Mouse (Mus musculus) embryonic stem cell, embryonic (primary cell): Measurements from ENCODE around the gene Rps6kb1.

Source experiments
- CTCF ChIA-PET, 4 experiments: fragments of 300-600 bp in 2 of 4; fragments of 350-600 bp in 2 of 4; sonication (Branson Sonifier 250); formaldehyde crosslinking; loops; one replicate each; lab custom pipeline; 2022; ENCODE audit warnings: inconsistent platforms in 2 of 4; lab: Charles Lee
- POLR2A ChIA-PET, 4 experiments: fragments of 300-600 bp in 2 of 4; fragments of 350-600 bp in 2 of 4; sonication (Branson Sonifier 250); formaldehyde crosslinking; loops; one replicate each; lab custom pipeline; 2022; ENCODE audit warnings: antibody characterized with exemption in 4 of 4, inconsistent platforms in 1 of 4; lab: Charles Lee

Gene Rps6kb1

DNA sequence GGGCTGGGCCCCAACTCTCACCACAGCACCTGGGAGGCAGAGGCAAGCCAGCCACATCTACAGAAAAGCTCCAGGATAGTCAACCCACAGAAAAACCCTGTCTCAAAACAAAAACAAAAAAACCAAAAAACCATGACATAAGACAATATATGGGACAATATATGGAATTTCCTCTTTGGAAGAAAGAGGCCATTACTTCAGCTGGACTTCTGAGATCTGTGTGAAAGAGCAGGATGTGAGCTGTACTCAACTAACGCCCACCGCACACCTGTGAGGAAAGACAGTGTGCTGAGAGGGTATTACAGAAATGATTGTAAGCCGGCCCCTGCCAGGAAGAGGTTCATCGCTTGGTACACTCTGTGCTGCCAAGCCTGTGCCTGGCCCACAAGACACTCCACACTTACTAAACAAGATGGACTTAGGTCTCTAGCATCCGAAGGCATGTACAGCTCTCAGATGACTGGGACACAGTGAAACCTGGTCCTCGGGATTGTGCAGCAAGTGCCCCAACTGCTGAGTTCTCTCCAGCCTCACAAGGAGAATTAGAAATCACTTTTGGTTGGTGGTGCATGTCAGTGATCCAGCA is 29.1 kb upstream of the Rps6kb1 start:
- CTCF ChIA-PET = interaction anchor here in 2 of 4 experiments (1.2 to 4.1 kb wide), 2 partner anchors 80 kb away, joined by 3 to 13 read pairs; no protein-coding TSS in a partner anchor
- POLR2A ChIA-PET = interaction anchor here in 3 of 4 experiments (0.5 to 11.0 kb wide), 8 partner anchors 11 to 852 kb away, joined by 3 to 112 read pairs (median 6); partner anchors contain the start of genes Rps6kb1 (in 2 of the 3) and Tubd1 (in 2 of the 3)

DNA sequence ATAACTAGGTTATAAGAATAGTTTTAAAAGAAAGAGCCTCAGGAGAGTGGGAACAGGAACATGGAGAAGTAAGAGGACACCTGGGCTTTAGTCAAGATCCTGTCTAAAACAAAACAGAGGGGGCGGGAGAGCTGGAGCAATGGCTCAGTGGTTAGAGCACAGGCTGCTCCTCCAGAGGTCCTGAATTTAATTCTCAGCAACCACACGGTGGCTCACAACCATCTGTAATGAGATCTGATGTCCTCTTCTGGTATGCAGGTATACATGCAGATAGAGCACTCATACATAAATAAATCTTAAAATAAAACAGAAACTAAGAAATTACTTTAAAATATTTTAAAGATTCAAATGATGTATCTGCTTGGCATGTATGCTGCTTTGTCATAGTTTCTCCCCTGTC is 28.0 kb upstream of the Rps6kb1 start:
- CTCF ChIA-PET = interaction anchor here in 2 of 4 experiments (0.8 to 1.2 kb wide), 2 partner anchors 27 to 81 kb away, joined by 3 to 4 read pairs; no protein-coding TSS in a partner anchor
- POLR2A ChIA-PET = interaction anchor here (1.1 to 11.0 kb wide), 7 partner anchors 17 to 185 kb away, joined by 3 to 112 read pairs (median 8); partner anchors contain the start of genes Tubd1 (in 4 of the 4) and Rps6kb1 (in 3 of the 4)

DNA sequence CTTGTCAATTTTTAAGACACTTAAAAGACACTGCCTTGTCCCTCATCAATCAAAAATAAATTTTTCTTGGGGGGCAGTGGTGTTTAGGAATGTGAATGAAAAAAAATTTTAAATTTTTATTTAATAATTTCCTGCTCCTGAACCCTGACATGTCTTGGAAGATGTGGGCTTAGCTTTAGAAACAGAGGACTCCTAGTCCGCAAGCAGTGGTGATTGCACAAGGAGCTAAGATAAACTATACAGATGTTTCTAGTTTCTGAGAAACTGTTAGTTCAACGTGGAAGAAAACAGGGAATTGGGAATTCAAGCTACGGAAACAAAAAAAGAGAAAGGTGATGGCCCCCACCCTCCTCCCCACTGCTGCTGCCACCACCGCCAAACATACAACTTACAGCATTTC is 27.3 kb upstream of the Rps6kb1 start:
- CTCF ChIA-PET = interaction anchor here in 3 of 4 experiments (0.8 to 3.8 kb wide), 3 partner anchors 27 to 82 kb away, joined by 4 to 20 read pairs (median 6); no protein-coding TSS in a partner anchor
- POLR2A ChIA-PET = interaction anchor here (0.5 to 3.0 kb wide), 8 partner anchors 10 to 621 kb away, joined by 3 to 12 read pairs (median 5); partner anchors contain the start of genes Tubd1 (in 4 of the 4) and Rps6kb1 (in 3 of the 4)

GRCm38 (mm10) chr11:86571047-86571855 is 26.6 kb upstream of the Rps6kb1 start:
- CTCF ChIA-PET = interaction anchor here in 3 of 4 experiments (0.6 to 3.8 kb wide), 6 partner anchors 46 to 117 kb away, joined by 3 to 20 read pairs (median 4); no protein-coding TSS in a partner anchor
- POLR2A ChIA-PET = interaction anchor here (0.5 to 3.0 kb wide), 20 partner anchors 9 to 872 kb away, joined by 3 to 13 read pairs (median 4); partner anchors contain the start of genes Tubd1 (in 4 of the 4) and Rps6kb1 (in 3 of the 4)

DNA sequence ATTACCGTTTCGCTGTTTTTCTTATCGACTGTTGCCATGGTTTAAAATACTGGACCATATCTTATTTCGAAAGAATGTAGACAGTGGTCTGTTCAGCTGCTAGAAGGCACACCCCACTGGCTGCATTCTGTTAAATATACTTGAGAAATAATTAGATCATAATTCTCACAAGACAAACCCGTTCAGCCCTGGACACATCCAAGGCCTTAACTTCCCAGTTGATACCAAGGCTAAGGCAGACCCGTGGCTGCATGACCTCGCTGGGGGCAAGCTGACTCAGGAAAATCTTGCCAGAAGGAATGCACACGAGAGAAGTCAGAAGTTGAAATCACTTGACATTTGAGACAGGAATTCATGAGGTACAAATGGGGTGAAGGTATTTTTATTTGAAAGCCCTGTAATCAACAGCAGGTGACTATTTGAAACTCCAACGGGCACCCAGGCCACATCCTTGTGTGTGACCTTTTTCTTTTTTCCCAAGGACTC is 25.7 kb upstream of the Rps6kb1 start:
- POLR2A ChIA-PET = interaction anchor here in 3 of 4 experiments (0.7 to 2.9 kb wide), 14 partner anchors 8 to 82 kb away, joined by 3 to 13 read pairs (median 5); partner anchors contain the start of genes Rps6kb1 (in 2 of the 3) and Tubd1 (in 2 of the 3)

DNA sequence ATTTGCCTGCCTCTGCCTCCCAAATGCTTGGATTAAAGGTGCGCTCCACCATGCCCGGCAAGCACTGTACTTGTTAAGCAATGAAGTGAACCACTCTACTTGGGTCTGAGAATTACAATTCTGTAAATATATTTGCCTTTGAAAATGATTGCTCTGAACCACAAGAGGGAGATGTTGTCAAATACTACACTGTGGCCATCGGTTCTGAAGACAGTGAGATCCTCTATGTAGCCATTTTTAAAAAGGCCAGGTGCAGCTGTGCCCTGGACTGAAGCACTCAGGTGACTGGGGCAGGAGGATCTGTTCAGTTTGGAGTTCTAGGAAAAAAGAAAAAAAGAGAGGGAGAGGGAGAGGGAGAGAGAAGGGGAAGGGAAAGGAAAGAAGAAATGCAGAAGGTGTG is 23.8 kb upstream of the Rps6kb1 start:
- POLR2A ChIA-PET = interaction anchor here (0.5 to 2.9 kb wide), 9 partner anchors 8 to 85 kb away, joined by 3 to 13 read pairs (median 5); partner anchors contain the start of genes Rps6kb1 (in 1 of the 4) and Tubd1 (in 1 of the 4)
- CTCF ChIA-PET = interaction anchor here in 3 of 4 experiments (0.6 to 3.8 kb wide), 5 partner anchors 11 to 85 kb away, joined by 3 to 20 read pairs (median 3); no protein-coding TSS in a partner anchor

More for the DNA sequence above, 25.7 kb upstream of the Rps6kb1 start:
- CTCF ChIA-PET = interaction anchor here in 3 of 4 experiments (0.6 to 3.8 kb wide), 4 partner anchors 18 to 83 kb away, joined by 3 to 20 read pairs (median 10); no protein-coding TSS in a partner anchor

DNA sequence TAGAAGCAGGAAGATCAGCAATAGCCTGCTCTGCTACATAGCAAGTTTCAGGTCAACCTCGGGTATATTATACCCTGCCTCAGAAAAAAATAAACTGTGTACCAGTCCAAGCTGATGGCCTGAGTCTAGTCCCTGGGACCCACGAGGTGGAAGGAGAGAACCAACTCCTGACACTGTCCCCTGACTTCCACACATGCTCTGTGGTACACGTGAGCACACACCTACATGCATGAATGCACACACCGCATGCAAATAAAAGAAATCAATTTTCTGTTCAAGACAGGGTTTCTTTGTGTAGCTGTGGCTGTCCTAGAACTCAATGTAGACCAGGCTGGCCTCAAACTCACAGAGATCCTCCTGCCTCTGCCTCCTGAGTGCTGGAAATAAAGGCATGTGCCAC is 13.7 kb upstream of the Rps6kb1 start:
- CTCF ChIA-PET = no interaction called here
- POLR2A ChIA-PET = interaction anchor here in 1 of 4 experiments (1.2 kb wide), 1 partner anchor 14 kb away, joined by 3 read pairs; the partner anchor contains the start of gene Rps6kb1

- POLR2A ChIA-PET = interaction anchor here in 3 of 4 experiments (0.8 to 2.0 kb wide), 11 partner anchors 8 to 128 kb away, joined by 3 to 17 read pairs (median 3); partner anchors contain the start of genes Rps6kb1 (in 3 of the 3) and Tubd1 (in 3 of the 3)
These were observed 8.9 kb upstream of the Rps6kb1 start for GRCm38 (mm10) chr11:86553525-86553924.

DNA sequence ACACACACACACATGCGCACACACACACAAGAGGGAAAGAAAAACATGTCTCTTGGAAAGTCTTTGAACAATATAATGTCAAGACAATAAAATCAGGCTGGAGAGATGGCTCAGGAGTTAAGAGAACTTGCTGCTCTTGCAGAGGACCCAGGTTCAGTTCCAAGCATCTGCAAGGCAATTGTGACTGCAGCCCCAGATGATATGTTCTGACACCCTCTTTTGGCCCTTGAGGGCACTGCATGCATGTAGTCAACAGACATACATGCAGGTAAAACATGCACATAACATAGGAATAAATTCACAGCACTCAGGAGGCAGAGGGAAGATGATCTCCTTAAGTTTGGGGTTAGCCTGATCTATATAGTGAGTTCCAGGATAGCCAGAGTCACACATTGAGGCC is 2.8 kb upstream of the Rps6kb1 start:
- CTCF ChIA-PET = no interaction called here
- POLR2A ChIA-PET = no interaction called here

More at GRCm38 (mm10) chr11:86553525-86553924, 8.9 kb upstream of the Rps6kb1 start:
- CTCF ChIA-PET = no interaction called here

- ChIA-PET CTCF (interaction anchor here in 3 of 4 experiments (1.1 to 1.8 kb wide), 5 partner anchors 12 to 465 kb away, joined by 3 to 14 read pairs (median 6); no protein-coding TSS in a partner anchor), POLR2A (interaction anchor here (0.6 to 3.3 kb wide), 60 partner anchors 8 to 1193 kb away, joined by 3 to 41 read pairs (median 6); partner anchors contain the start of genes Cltc (in 3 of the 4), Rnft1 (in 2 of the 4), Bcas3 (in 1 of the 4) and Brip1 (in 1 of the 4))
These were observed 951 bp upstream of the Rps6kb1 start for GRCm38 (mm10) chr11:86545556-86545955.

DNA sequence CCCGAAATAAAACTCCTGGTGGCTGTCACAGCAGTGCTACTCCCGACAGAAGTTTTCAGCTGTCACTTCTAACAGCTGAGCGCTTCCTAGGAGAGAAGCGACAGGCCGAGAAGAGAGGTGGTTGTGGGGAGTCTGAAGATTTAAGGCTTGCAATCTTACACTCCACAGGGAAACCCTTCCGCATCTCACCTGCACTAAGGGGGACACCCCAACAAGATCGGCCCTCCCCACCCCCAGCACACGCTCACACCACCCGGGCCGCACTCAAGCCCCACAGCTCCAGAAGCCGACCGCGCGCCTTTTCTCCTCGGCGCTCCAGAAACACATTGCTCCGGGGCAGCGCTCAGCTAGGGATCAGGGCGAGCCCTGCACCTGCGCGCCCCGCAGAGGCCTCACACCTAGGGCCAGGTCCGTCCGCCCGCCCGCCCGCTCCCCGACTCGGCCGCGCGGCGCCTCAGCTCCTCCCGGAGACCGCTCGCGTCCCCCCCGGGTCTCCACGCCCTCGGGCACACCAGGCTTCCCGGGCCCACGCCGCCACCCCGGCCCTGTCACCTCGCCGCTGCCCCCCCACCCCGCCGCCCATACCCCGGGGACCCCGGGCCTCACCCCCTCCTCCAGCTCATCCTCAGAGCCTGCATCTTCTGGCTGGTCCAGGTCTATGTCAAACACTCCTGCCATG is 506 bp downstream of the Rps6kb1 start:
- POLR2A ChIA-PET = interaction anchor here (0.5 to 3.3 kb wide), 120 partner anchors 9 to 1697 kb away, joined by 3 to 41 read pairs (median 5); partner anchors contain the start of genes Cltc (in 3 of the 4), Ptrh2 (in 3 of the 4), Vmp1 (in 3 of the 4) and Ints2 (in 2 of the 4)
- CTCF ChIA-PET = interaction anchor here (0.6 to 1.8 kb wide), 13 partner anchors 11 to 466 kb away, joined by 3 to 15 read pairs (median 5); no protein-coding TSS in a partner anchor

DNA sequence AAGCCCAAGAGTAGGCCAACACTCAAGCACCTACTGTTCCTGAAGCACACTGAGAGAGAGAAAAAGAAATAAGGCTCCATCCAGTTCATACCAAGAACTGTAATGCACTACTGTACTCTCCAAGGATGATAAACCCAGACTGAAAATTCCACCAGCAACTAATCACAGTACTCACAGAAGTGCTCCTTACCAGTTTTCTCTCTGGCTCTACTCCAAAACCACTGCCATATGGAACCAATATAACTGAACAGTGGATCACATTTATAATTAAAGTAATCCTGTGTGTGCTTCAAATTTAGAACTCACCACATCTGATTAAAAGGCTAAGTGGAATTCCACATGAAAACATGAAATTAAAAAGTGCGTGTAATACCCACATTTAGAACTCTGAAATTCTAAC is 1.8 kb downstream of the Rps6kb1 start:
- ChIA-PET CTCF (no interaction called here), POLR2A (interaction anchor here in 1 of 4 experiments (2.9 kb wide), 1 partner anchor 9 kb away, joined by 19 read pairs; no protein-coding TSS in a partner anchor)

DNA sequence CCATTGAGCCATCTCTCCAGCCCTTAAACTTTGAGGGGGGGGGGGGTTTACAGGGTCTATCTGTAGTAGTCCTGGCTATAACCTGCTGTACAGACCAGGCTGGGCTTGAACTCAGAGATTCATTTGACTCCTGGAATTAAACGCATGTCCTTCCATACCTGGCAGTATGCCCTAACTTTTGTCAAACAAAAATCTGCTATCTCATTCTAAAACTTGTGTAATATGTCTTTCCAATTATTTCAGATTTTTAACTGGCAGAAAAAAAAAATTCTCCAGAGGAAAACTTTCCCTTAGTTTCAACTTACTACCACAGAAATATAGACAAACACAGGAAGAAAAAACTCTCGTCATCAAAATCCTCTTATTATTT is 4.1 kb downstream of the Rps6kb1 start:
- ChIA-PET CTCF (interaction anchor here in 2 of 4 experiments (0.5 to 0.7 kb wide), 3 partner anchors 13 to 798 kb away, joined by 4 to 6 read pairs (median 5); no protein-coding TSS in a partner anchor), POLR2A (interaction anchor here in 3 of 4 experiments (0.6 to 2.0 kb wide), 10 partner anchors 12 to 242 kb away, joined by 3 to 5 read pairs (median 3); no protein-coding TSS in a partner anchor)

DNA sequence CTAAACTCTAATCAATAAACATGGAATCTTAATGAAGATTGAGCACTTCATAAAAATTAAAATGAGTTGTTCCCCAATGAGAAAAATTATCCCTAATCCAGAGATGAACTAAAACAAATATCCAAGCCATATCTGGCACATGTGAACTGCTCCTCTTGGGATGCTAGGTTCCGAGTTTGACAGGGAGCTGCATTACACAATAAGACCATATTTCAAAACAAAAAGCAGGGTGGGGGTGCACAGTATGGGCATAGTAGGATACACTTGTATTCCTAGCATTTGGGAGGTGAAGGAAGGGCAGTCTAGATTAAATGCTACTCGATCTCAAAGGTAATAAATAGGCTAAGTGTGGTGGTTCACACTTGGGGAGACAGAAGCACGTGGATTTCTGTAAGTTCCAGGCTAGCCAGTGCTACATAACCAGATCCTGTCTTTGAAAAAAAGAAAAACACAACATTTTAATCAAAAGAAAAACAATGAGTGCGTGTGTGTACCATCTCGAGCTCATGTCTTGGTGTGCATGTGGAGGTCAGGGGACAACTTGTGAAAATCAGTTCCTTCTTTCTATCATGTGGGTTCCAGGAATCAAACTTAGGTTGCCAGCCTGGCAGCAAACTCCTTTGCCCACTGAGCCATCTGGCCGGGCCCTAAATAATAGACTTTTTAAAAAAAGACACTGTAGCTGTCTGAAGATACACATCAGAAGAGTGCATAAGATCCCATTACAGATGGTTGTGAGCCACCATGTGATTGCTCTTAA is 4.7 kb downstream of the Rps6kb1 start:
- ChIA-PET CTCF (interaction anchor here in 2 of 4 experiments (0.5 to 0.7 kb wide), 3 partner anchors 12 to 797 kb away, joined by 4 to 6 read pairs (median 5); no protein-coding TSS in a partner anchor), POLR2A (interaction anchor here in 3 of 4 experiments (0.7 to 2.0 kb wide), 7 partner anchors 15 to 55 kb away, joined by 3 to 5 read pairs (median 3); no protein-coding TSS in a partner anchor)

GRCm38 (mm10) chr11:86538786-86539185 is 5.8 kb downstream of the Rps6kb1 start:
- POLR2A ChIA-PET = interaction anchor here in 2 of 4 experiments (0.8 to 1.3 kb wide), 3 partner anchors 15 to 55 kb away, joined by 3 to 4 read pairs (median 4); no protein-coding TSS in a partner anchor

More at GRCm38 (mm10) chr11:86538786-86539185, 5.8 kb downstream of the Rps6kb1 start:
- CTCF ChIA-PET = no interaction called here
